Mouse (Mus musculus) hindbrain, embryonic 16.5 days (tissue): ENCODE data around the gene Ap1m2. TPM values are rescaled to one million over a fixed set of nuclear protein-coding genes. Genes with fewer than 3 reads are reported as not detected.
A peak's percentile ranks its signal among the peaks of the same experiment; 100 is the strongest.

Source experiments
- ATAC-seq: fragments of 200-750 bp; cut with Nextera tagmentation; 2 replicates; pipeline ENCODE4 v1.8.0; 2017; ENCODE audit warnings: moderate TSS enrichment, moderate library complexity
- H3K27ac ChIP-seq: fragments of 300-500 bp; sonication (generic); 2 replicates; pipeline ENCODE4 v1.5.1; 2014; ENCODE audit warnings: low read depth, mild to moderate bottlenecking, control low read depth, low read length, moderate library complexity
- H3K27me3 ChIP-seq: fragments of 300-500 bp; sonication (generic); replicated peaks from 2 replicates; pipeline ENCODE4 v1.6.1; 2014; ENCODE audit warnings: low read length; ENCODE audit not compliant: control insufficient read depth, insufficient read depth
- H3K36me3 ChIP-seq: fragments of 300-500 bp; sonication (generic); 2 replicates; pipeline ENCODE4 v1.6.1; 2014; ENCODE audit warnings: mild to moderate bottlenecking, low read length, moderate library complexity, mixed read lengths; ENCODE audit not compliant: control insufficient read depth, insufficient read depth
- H3K4me1 ChIP-seq: fragments of 300-500 bp; sonication (generic); 2 replicates; pipeline ENCODE4 v1.6.1; 2014; ENCODE audit warnings: low read depth, low read length; ENCODE audit not compliant: control insufficient read depth, insufficient read depth
- H3K4me2 ChIP-seq: fragments of 300-500 bp; sonication (generic); 2 replicates; pipeline ENCODE4 v1.6.1; 2014; ENCODE audit warnings: mild to moderate bottlenecking, low read length, control low read depth, moderate library complexity
- H3K4me3 ChIP-seq: fragments of 300-500 bp; sonication (generic); 2 replicates; pipeline ENCODE4 v1.5.1; 2014; ENCODE audit warnings: mild to moderate bottlenecking, low read length, control low read depth, moderate library complexity
- H3K9ac ChIP-seq: fragments of 300-500 bp; sonication (generic); 2 replicates; pipeline ENCODE4 v1.6.1; 2014; ENCODE audit warnings: low read depth, mild to moderate bottlenecking, control low read depth, low read length, moderate library complexity
- H3K9me3 ChIP-seq: fragments of 300-500 bp; sonication (generic); 2 replicates; pipeline ENCODE4 v1.6.1; 2014; ENCODE audit warnings: mild to moderate bottlenecking, low read length, moderate library complexity; ENCODE audit not compliant: control insufficient read depth
- WGBS: fragments of 180-500 bp; shearing (Covaris S2); extraction: QIAGEN DNeasy Blood & Tissue Kit; methylation state at CpG from one replicate; pipeline ENCODE4 v1.1.7; 2014; 5-methylcytosine and 5-hydroxymethylcytosine counted together
- polyA plus RNA-seq: library from polyadenylated mRNA; unstranded; fragments of >200 nt; fragmentation: Nextera tagmentation; extraction: Ambion mirVana; gene quantifications from 2 replicates; pipeline ENCODE4 v1.2.1, GENCODE M21; 2015

Ap1m2 gene
- polyA plus RNA-seq, 1 experiment from 2014 or later = 2.8 TPM

DNA sequence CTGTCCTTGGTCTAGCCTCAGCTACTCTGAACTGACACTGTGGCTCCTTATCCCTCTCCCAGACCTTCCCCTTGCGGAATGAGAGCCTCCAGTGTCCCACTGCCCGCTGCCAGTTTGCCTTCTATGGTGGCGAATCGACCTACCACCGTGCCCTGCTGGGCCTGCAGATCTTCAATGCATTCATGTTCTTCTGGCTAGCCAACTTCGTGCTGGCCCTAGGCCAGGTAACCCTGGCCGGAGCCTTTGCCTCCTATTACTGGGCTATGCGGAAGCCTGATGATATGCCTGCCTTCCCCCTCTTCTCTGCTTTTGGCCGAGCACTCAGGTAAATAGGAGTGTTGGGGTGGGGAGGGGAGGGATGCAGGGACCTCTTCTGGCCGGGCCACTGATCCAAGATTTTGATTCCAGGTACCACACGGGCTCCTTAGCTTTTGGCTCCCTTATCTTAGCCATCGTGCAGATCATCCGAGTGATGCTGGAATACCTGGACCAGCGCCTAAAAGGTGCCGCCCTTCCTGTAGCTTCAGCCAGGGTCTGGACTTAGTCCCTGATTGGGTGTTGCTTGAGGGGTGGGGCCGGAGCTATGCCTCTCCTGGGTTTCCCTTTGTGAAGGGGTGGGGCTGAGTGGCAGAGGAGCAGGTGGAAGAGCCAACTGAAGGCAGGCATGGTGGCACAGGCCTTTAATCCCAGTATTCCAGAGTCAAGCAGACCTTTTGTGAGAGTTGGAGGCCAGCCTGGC, 34.7 kb upstream of the Ap1m2 start:
- Histone ChIP-seq H3K4me2 (no peak overlapping the region), H3K4me3 (no peak overlapping the region), H3K4me1 (no peaks in the 10 kb centered on the region), H3K36me3 (peaks cover 36% of the 10 kb centered on the region), H3K9ac (no peak overlapping the region), H3K27ac (no peak overlapping the region), H3K9me3 (no peaks in the 10 kb centered on the region), H3K27me3 (no peaks in the 10 kb centered on the region)
- no peak for ATAC-seq
- WGBS = 72% methylated on average over 16 of the region's 16 CpGs

DNA sequence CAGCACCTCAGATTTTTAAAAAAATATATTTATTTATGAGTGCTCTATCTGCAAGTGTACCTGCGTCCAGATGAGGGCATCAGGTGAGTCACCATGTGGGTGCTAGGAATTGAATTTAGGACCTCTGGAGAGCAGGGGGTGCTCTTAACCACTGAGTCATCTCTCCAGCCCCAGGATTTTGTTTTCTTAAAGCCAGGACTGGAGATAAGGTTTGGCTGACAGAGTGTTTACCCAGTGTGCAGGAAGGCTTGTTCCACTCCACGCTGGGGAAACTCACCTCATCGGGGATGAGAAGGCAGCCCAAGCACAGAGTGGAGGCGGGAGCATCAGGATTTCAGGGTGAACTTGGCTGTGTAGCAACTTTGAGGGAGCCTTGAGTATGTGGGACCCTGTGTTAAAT, 28.3 kb upstream of the Ap1m2 start:
- 87% methylated on average over 4 of the region's 4 CpGs for WGBS
- H3K27ac ChIP-seq = no peak overlapping the region
- no peaks in the 10 kb centered on the region for H3K4me1 ChIP-seq
- ATAC-seq = no peak
- no peaks in the 10 kb centered on the region for H3K27me3 ChIP-seq
- peaks cover 20% of the 10 kb centered on the region for H3K36me3 ChIP-seq
- no peak overlapping the region for H3K4me2 ChIP-seq
- H3K9ac ChIP-seq = no peak overlapping the region
- H3K4me3 ChIP-seq = no peak overlapping the region
- H3K9me3 ChIP-seq = no peaks in the 10 kb centered on the region

DNA sequence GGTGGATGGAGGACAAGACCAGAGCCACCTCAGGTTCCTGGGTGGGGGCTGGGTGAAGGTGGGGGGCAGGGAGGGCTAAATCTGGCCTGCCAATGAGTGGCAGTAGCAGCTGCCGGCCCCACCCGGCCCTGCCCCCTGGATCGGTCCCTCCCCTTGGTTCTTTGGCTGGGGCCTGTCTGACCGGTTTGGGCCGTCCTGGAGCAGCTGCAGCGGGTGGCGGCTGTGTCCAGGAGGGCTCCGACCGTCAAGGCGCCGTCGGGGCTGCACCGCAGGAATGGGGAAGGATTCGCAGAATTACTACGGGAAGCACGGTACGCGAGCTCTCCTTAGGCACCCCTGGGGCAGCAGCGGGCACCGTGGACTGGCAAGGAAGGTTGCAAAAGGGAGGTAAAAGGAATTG, 25.5 kb upstream of the Ap1m2 start:
- Histone ChIP-seq H3K4me2 (no peak overlapping the region), H3K27me3 (no peaks in the 10 kb centered on the region), H3K9me3 (no peaks in the 10 kb centered on the region), H3K27ac (no peak overlapping the region), H3K4me1 (peaks cover 2% of the 10 kb centered on the region; the same call in 1 of the 2 replicates), H3K36me3 (peaks cover 14% of the 10 kb centered on the region; the same call in 1 of the 2 replicates), H3K9ac (no peak overlapping the region), H3K4me3 (no peak overlapping the region)
- no peak for ATAC-seq
- 20% methylated on average over 20 of the region's 20 CpGs for WGBS

DNA sequence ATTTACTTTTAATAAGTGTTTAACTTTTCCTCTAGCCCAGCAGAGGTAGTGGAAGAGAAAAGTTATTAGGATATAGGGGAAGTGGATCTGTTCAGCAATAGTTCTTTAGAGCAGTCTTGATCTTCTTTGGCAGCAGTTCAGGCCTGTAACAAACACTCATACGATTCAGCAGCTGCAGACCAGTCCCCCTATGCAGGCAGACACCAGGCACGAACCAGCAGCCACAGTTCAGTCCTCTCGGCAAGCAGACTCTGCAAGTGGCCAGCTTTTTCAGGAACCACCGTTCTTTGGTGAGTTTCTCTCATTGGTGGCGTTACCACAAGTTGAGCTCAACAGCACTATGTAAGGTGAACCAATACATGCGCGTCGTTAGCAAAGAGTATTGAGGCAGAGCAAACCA, 24.4 kb upstream of the Ap1m2 start:
- Histone ChIP-seq H3K4me3 (no peak overlapping the region), H3K36me3 (peaks cover 5% of the 10 kb centered on the region; the same call in 1 of the 2 replicates), H3K27me3 (no peaks in the 10 kb centered on the region), H3K9ac (no peak overlapping the region), H3K9me3 (no peaks in the 10 kb centered on the region), H3K4me1 (peaks cover 2% of the 10 kb centered on the region; the same call in 1 of the 2 replicates), H3K4me2 (no peak overlapping the region), H3K27ac (no peak overlapping the region)
- whole genome bisulfite sequencing = 83% methylated on average over 8 of the region's 8 CpGs
- ATAC-seq = no peak

DNA sequence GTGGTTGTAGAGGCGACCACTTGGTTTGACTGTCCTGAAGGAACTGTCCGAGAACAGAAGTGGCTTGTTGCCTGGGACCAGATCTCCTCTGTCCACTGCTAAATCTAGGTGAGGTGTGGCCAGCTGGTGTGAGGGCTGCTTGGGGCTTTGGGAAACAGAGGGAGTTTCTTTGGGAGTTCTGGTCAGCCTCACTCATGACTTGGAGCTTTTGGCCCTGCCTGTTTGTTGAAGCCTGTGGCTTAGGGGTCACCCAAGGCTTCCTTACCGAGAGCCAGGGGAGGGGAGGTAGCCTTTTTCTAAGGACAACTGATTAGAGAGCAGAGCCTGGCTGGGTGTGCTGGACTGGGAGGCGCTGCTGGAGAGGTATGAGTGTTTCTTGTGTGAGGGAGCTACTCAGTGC, 23.3 kb upstream of the Ap1m2 start:
- Histone ChIP-seq H3K27me3 (no peaks in the 10 kb centered on the region), H3K4me3 (no peak overlapping the region), H3K27ac (no peak overlapping the region), H3K9ac (no peak overlapping the region), H3K4me1 (peaks cover 2% of the 10 kb centered on the region; the same call in 1 of the 2 replicates), H3K9me3 (no peaks in the 10 kb centered on the region), H3K4me2 (no peak overlapping the region), H3K36me3 (peaks cover 3% of the 10 kb centered on the region; the same call in 1 of the 2 replicates)
- ATAC-seq = no peak
- 93% methylated on average over 4 of the region's 4 CpGs for WGBS

DNA sequence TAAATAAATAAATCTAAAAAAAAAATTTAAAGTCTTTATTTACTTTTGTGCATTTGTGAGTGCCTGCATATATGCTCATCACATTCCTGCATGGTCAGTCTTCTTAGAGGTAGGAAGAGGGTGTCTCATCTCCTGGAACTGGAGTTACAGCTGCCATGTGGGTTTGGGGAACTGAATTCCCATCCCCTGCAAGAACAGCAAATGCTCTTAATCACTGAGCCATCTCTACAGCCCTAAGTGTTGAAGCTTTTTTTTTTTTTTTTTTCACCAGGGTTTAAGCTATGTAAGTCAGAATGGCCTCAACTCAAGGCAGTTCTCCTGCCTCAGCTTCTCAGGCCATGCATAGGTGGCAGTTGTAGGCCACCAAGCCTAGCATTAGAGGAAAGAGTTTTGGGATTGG, 22.6 kb upstream of the Ap1m2 start:
- no peak for ATAC-seq
- H3K4me2 ChIP-seq = no peak overlapping the region
- no peaks in the 10 kb centered on the region for H3K36me3 ChIP-seq
- H3K9ac ChIP-seq = no peak overlapping the region
- H3K27ac ChIP-seq = no peak overlapping the region
- H3K4me3 ChIP-seq = no peak overlapping the region
- H3K27me3 ChIP-seq = no peaks in the 10 kb centered on the region
- no peaks in the 10 kb centered on the region for H3K9me3 ChIP-seq
- peaks cover 2% of the 10 kb centered on the region; the same call in 1 of the 2 replicates for H3K4me1 ChIP-seq

DNA sequence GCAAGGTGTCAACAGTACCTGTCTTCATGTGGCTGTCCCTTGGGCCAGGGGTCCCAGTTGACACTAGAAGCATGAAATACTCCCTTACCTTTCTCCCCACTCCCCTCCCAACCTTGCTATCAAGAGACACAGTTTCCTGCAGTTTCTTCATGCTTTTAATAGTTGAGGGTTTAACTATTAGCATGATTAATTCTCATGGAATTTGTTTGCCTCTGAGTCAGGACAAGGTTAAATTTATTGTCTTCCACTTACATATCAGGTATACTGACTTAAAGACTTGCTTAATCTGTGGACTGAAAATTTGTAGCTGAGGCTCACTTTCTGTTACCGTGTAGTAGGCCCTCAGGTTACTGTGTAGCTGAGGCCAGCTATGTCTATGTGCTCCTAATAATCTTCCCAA, 21.4 kb upstream of the Ap1m2 start:
- Histone ChIP-seq H3K36me3 (no peaks in the 10 kb centered on the region), H3K4me2 (no peak overlapping the region), H3K9me3 (no peaks in the 10 kb centered on the region), H3K9ac (no peak overlapping the region), H3K27ac (no peak overlapping the region), H3K27me3 (no peaks in the 10 kb centered on the region), H3K4me1 (peaks cover 2% of the 10 kb centered on the region; the same call in 1 of the 2 replicates), H3K4me3 (no peak overlapping the region)
- WGBS = 86% methylated on average over 1 of the region's 1 CpGs
- ATAC-seq = no peak

DNA sequence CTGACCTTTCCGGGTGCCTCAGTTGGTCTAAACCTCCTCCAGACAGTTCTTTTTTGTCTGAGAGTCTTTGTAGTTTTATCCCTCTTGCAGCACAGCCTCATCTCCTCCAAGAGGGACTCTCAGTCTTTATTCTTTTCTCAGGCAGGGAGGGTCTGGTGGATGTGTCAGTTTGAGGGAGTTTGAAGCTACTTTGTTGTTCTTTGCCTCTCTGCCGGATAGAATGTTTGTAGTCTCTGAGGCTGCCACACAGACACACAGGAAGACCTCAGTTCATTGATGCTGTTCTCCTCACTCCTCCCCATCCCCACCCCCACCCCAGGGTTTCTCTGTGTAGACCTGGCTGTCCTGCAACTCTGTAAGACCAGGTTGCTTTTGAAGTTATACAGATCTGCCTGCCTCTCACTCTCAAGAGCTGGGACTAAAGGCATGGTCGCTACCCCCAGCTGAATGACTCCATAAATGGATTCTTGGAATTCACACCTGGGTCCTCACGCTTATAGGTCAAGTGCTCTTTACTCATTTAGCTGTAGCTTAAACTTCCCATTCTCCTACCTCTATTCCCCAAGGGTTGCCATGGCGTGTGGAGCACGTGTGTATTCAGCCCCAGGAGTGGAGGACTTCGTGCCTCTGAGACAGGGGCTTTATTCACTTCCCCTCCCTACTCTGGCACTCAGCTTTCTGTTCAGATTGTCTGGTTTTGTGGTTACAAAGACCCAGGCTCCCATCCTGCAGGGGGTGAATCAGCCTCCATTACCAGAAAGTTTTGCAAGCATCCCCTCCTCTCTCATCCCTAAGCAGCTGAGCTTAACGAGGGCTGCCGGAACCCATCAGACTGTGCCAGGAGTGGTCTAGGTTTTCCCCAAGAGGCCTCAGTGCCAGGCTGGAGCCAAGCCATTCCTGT, 20.3 kb upstream of the Ap1m2 start:
- no peak overlapping the region for H3K4me3 ChIP-seq
- H3K4me2 ChIP-seq = no peak overlapping the region
- H3K9me3 ChIP-seq = no peaks in the 10 kb centered on the region
- H3K9ac ChIP-seq = no peak overlapping the region; the same call in 1 of the 2 replicates
- H3K27me3 ChIP-seq = no peaks in the 10 kb centered on the region
- 25% methylated on average over 9 of the region's 9 CpGs for WGBS
- H3K27ac ChIP-seq = no peak overlapping the region
- ATAC-seq = peak; percentile 34; the same call in 1 of the 2 replicates
- no peaks in the 10 kb centered on the region for H3K36me3 ChIP-seq
- peaks cover 2% of the 10 kb centered on the region; the same call in 1 of the 2 replicates for H3K4me1 ChIP-seq
